Mouse (Mus musculus) spleen, postnatal 36 days (tissue): ENCODE measurements around the gene Olfr351.

ENCODE experiments used
- DNase-seq, 2 experiments: peaks; one replicate each; pipeline ENCODE4 v3.0.0; 2022; ENCODE audit warnings: low spot score in 2 of 2, mixed read lengths in 1 of 2

Olfr351 gene

DNA sequence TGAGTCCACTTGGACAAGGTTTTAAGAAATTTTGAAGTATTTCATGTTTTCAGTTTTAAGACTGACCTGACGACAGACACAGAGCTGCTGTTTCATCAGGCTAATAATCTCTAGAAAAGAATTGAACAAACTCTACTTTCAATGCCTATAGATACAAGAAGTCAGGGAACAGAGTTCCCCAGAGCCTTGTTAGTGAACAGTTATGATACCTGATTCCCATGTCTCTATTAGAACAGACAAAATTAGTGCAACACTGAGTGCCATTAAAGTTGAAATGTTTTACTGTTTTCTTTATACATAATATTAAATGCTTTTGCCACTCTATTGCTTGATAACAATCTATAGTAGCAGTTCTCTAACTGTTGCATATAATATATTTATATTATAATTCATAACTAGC lies at the start of gene Olfr351:
Gene Olfr351 (minus strand): TSS at position 101 of the 400 bp plus-strand sequence.
- no peak for DNase-seq

DNA sequence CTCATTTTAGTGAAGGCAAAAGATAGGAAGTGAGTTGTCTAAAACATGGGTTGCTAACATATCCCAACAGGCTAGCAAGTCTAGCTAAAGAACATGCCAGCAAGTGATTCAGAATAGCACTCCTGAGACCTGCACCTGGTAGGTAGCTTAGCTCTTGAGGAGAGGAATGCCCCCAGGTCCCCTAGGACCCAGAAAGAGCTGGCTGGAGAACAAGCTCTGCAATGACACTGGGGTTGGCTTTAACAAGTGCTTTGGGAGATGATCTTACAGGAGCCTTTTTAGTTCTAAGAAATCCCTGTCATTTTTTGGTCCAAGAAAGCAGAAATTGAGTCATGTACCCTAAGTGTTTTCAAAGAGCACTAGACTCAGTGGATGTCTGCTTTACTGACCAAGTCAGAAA lies 42.9 kb upstream of the Olfr351 start, which contains the start of gene Olfr354:
Gene Olfr354 (plus strand): TSS at position 301 of the 400 bp plus-strand sequence.
- DNase-seq = no peak

DNA sequence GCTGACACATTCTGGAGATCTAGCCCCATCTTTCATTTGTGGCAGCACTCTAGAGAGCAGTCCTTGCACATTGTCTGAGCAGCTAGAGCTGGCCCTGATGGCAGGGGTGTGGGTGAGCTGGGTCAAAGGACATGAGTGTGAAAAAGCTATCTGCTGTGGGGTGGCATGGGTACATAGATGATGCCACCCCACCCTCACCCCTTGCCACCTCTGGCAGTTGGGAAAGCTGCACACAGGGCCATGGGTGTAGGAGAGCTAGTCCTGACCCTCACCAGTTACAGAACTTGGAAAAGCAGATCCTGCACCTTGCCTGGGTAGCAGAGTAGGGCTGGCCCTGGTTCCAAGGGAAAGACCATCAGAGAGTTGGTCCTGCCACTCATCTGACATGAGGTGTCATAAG lies 34.7 kb upstream of the Olfr351 start:
- no peak for DNase-seq

DNA sequence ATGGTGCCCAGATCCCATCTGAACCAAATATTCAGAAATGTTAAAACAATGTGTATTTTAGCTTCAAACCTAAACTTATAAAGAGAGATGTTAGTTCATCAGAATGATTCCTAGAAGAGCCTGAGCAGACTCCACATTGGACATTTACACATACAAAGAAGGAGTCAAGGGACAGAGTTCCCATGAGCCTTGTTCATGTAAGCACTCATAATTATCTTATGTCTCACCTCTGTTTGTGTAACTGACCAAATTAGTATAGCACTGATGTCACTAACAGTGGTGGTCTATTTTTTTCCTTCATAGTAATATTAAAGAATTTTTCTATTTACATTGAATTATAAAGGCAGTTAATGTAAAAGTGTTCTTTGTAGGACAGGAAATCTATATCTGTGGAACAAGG lies 30.4 kb upstream of the Olfr351 start, which contains the start of gene Olfr353:
Gene Olfr353 (minus strand): TSS at position 101 of the 400 bp plus-strand sequence.
- DNase-seq = no peak

DNA sequence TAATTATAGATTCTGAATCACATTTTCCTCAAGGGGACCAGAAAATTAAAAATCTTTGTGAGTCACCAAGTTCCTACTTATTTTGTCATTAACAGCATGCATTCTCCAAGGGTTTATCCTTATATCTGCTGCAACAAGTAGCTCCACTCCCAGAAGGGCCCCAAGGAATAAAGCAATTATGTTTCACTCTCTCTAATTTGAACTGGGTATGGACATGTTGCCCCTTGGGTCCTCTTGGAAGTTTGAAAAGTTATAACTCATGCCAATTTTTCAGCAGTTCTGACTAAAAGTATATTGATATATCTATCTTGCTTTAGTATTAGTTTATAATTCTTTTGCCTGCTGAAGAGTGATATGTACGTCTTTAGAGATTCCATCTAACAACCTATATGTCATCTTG lies 5.7 kb upstream of the Olfr351 start, which contains the start of gene Olfr352:
Gene Olfr352 (plus strand): TSS at position 301 of the 400 bp plus-strand sequence.
- no peak for DNase-seq

DNA sequence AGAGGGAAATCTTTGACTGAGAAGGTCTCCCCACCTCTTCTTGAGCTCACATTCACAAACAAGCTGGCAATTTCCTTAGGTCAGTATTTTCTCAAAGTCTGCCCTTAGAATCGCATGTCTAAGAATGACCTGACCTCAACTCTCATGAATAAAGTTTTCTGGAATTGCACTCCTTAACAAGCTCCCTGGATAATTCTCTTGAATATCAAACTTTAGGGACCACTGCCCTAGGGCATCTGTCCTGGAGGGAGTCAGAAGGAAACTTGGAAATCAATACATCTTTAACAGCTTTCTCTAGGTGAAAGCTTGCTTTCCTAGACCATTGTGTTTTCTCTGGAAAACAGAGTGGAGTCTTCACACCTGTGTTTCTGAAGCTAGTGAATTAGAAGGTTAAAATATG lies 16.4 kb downstream of the Olfr351 start, which contains the start of gene Olfr350:
Gene Olfr350 (plus strand): TSS at position 301 of the 400 bp plus-strand sequence.
- DNase-seq = no peak

DNA sequence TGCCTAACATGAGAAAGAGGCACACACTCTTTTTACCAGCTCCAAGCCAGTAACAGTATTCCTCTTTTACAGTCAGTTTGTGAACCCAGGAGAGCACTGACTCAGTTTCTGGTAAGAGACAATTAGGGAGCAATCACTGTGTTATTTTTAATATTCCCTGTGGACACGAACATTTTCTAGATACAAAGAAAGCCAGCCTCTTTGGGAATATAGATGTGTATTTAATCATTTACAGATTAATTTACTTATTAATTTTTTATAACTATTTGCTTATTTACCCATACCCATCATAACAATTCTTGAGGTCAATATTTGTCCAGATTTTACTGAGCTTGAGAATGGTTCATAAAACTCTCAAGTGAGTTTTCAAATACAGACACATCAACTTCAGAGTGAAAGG lies 45.5 kb downstream of the Olfr351 start, which contains the start of gene Olfr3:
Gene Olfr3 (minus strand): TSS at position 101 of the 400 bp plus-strand sequence.
- DNase-seq = no peak
